Mouse (Mus musculus) pancreas, adult 10 weeks (tissue): Measurements from ENCODE around the gene Shb. TPM values are rescaled to one million over a fixed set of nuclear protein-coding genes. Genes with fewer than 3 reads are reported as not detected.

ENCODE experiments used
- polyA plus RNA-seq: library from polyadenylated mRNA; stranded (reverse); fragments of 350-450 nt; fragmentation: Illumina TruSeq; extraction: RNeasy Lipid Tissue Mini Kit (QIAGEN cat#74804); gene quantifications from one replicate; pipeline ENCODE4 v1.2.3, GENCODE M21; 2015; ENCODE audit warnings: low read depth, low replicate concordance; ENCODE audit not compliant: insufficient read depth

The Shb gene
- polyA plus RNA-seq = 6.5 TPM

GRCm38 (mm10) chr4:45532375-45532774 lies at the start of gene Shb:
Shb (minus strand) TSS chr4:45532470.

GRCm38 (mm10) chr4:45408427-45409132 lies 123.7 kb downstream of the Shb start, which contains the start of gene Slc25a51:
Slc25a51 (minus strand) TSS chr4:45408766.

Other genes starting within 250 kb of the Shb start
- 3.1 TPM for gene Trmt10b, start 235.3 kb downstream of the Shb start, polyA plus RNA-seq
- gene Dcaf10, start 190.4 kb downstream of the Shb start, polyA plus RNA-seq = 2.6 TPM
- 7.0 TPM for gene Exosc3, start 189.7 kb downstream of the Shb start, polyA plus RNA-seq
- gene Slc25a51, start 123.7 kb downstream of the Shb start, polyA plus RNA-seq = 16.5 TPM